Mouse (Mus musculus) induced T-regulatory cell, adult 2 months (primary cell): ENCODE measurements around the gene Mast3.

Experiments
- DNase-seq: peaks from one replicate; pipeline ENCODE4 v3.0.0-alpha.2; 2012; ENCODE audit warnings: low read depth

Gene Mast3

GRCm38 (mm10) chr8:70802786-70803510 lies 1.9 kb downstream of the Mast3 start:
- peak; percentile 26 for DNase-seq

DNA sequence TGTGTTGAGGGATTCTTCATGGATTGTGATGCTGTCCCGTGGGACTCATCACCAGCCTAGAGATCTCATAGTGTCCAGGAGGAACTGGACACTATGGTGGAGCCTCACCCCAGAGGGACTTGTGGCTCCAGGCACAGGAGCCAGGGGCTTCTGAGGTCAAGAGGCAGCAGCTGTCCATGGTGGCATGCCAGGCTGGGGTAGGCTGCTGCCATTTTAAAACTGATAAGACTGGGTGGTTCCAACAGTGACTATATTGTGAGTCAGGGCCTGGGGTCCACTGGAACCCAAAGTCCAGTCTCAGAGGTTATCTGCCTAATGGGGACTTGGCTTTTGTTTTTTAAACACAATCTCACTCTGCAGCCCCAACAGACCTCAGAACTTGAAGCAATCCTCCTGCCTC lies 3.0 kb downstream of the Mast3 start:
- no peak for DNase-seq

DNA sequence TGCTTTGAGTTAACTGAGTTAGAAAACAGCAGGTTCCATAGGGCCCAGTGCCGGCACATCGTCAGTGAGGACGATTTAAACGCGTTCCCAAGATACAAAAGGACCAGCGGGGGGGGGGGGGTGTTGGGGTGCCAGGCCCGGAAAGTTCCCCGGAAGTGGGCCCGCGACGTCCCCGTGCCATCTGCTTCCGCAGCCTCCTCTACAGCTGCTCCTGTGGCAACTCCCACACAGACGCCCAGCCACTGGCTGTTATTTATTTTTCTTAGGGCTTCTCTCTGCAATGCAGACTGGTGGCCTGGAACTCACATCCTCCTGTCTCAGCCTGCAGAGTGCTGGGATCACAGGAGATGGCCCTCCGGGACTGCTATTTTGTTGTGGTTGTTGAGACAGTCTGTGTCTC lies 3.7 kb downstream of the Mast3 start:
- peak; percentile 70 for DNase-seq

DNA sequence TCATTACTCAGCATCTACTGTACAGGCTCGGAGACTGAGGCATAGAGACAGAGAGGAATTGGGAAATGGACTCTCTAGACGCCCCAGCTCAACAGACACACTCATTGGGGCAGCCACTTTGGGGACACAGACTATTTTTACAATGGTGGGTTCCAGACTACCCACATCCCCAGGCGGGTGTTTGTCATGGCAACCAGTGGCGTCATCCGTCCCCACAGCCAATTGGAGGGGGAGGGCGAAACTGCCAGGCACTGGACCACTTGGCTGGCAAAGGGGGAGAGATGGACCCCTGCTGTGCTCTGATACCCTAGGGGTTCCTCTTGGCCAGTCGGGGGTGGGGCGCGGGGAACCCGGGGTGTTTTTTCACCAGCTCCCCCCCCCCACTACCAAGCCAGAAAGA lies 4.2 kb downstream of the Mast3 start:
- DNase-seq = no peak

GRCm38 (mm10) chr8:70798281-70798680 lies 6.6 kb downstream of the Mast3 start:
- peak; percentile 26 for DNase-seq

GRCm38 (mm10) chr8:70797081-70798070 lies 7.5 kb downstream of the Mast3 start:
- peak; percentile 97 for DNase-seq

GRCm38 (mm10) chr8:70796403-70797080 lies 8.3 kb downstream of the Mast3 start:
- no peak for DNase-seq

GRCm38 (mm10) chr8:70795370-70795769 lies 9.5 kb downstream of the Mast3 start:
- peak; percentile 27 for DNase-seq

GRCm38 (mm10) chr8:70794215-70794614 lies 10.6 kb downstream of the Mast3 start:
- DNase-seq = no peak

- DNase-seq = peak; percentile 93
Observed at GRCm38 (mm10) chr8:70792700-70793099, 12.2 kb downstream of the Mast3 start.

DNA sequence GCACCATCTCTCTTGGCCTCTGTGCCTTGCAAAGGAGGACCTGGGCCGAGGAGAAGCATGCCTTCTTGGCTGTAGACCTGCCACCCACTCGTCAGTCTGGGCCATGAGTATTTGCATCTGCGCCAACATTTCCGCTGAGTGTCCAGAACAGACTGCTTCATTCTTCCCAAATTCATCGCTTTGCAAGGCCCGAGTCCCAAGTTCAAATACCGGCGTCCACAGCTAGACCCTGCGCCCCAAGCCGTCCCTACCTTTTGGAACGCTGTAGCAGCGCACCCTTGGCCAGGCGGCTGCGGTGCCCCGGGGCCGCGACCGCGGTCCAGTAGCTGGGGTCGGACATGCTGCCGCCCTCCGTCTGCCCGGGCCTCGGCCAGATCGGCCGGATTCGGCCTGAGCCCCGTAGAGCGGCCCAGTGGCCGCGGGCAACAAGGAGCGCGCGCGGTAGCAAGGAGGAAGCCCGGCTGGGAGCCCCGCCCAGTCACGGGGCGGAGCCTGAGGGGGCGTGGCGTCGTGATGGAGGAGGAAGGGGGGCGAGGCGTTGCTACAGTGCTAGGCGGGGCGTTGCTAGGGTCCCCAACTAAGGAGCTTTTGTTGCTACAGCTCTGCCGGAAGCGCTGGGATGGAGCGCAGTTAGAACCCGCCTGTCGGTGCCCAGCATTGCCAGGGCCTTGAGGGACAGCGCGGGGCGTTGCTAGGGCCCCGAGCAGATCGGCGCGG lies 12.7 kb downstream of the Mast3 start:
- DNase-seq = peak; percentile 99

DNA sequence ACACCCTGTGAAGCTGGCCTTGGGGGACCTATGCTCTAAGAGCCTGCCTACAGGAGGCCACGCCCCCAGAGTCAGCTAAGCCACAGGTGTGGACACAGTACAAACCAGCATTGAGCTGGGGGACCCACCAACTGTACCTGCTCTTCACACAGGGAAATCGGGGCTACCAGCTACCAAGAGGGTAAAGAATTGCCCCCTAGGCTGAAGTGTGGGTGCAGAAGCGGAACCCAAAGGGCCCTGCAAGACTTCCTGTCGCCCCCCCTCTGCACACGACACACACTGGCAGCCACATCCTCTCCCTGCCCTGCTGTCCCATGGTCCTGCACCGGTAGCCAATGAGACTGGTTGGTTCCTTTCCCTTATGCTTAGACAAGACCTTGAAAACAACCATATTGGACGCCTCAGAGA lies 13.6 kb downstream of the Mast3 start:
- peak; percentile 91 for DNase-seq

DNA sequence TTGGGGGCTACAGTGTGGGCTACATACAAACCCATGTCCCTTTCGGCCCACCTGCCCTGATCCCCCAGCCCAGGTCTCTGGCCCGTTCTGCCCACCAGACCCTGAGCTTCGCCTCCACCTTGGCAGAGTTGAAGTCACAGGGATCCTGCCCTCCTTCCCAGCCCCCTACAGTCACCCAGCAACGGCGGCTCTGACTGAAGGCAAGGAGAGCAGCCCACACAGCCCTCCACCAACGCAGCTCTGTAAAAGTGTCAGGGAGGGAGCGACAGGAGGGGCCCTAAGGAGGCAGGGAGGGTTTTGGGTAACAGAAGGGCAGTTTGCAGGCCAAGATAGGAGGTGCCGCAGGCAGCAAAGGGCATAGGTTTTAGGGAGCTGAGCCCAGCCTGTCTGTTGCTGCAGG lies 14.0 kb downstream of the Mast3 start:
- DNase-seq = no peak

DNA sequence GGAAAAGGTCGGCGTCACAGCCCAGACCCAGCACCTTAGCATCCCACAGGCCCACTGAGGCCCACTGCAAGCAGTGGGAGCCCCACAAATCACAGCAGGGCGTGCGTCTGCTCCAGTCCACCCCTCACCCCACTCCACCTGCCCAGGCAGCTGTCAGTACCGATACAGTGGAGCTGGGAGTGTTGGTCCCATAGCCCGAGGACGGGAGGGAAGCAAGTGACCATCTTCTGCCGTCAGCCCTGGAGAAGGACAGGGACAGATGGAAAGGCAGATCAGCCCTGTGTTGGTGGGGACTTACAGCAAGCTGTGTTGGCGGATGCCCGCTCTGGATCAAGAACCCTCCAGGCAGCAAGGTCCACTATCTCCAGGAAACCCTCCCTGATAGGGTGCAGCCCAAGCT lies 15.8 kb downstream of the Mast3 start:
- no peak for DNase-seq

GRCm38 (mm10) chr8:70787941-70788667 lies 16.8 kb downstream of the Mast3 start:
- no peak for DNase-seq

DNA sequence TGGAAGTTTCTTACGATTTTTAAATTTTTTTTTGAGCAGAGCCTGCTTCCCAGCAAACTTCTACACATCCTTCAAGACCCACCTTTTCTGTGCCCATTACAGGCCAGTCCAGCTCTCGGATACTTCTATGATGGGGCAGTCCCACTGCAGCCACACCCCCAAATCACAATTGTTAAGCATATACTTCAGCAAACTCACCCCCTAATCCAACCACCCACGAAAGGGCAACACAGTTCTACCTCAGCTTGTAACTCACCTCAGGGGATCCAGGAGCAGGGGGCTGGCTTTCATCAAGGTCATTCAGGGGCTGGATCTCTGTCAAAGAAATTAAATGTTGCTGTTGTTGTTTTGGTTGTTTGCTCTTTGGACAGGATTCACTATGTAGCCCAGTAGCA lies 17.8 kb downstream of the Mast3 start:
- no peak for DNase-seq

GRCm38 (mm10) chr8:70786291-70787050 lies 18.4 kb downstream of the Mast3 start:
- DNase-seq = no peak

GRCm38 (mm10) chr8:70780093-70780492 lies 24.8 kb downstream of the Mast3 start:
- no peak for DNase-seq

GRCm38 (mm10) chr8:70776496-70777444 lies 28.1 kb downstream of the Mast3 start, which contains the start of gene Pik3r2:
Gene Pik3r2, minus strand, starts transcription at chr8:70776713.
- DNase-seq = peak; percentile 97
